Mouse (Mus musculus): ENCODE results near the gene Shoc2.
"Not testable (repeated sequence)": the region's sequence is repeated elsewhere in the genome, so short reads cannot be mapped to it uniquely, and the experiment has no call there.

The Shoc2 gene

GRCm38 (mm10) chr19:53943802-53944785, at the start of gene Shoc2, which contains the start of gene Bbip1:
Gene Shoc2 (plus strand): TSS chr19:53944306.
Gene Bbip1 (minus strand): TSS chr19:53944627.
- in situ Hi-C loops (cut with MboI, MseI): no loop called here

- in situ Hi-C loops (cut with MboI, MseI): loop anchor here (10.0 kb wide), 1 partner anchor 470 kb away; no protein-coding TSS in a partner anchor
Observed at GRCm38 (mm10) chr19:53894538-53895121, 49.5 kb upstream of the Shoc2 start.

- in situ Hi-C loops (cut with MboI, MseI): loop anchor here (10.0 kb wide), 1 partner anchor 473 kb away; no protein-coding TSS in a partner anchor
Observed at GRCm38 (mm10) chr19:53898046-53898445, 46.1 kb upstream of the Shoc2 start.

- in situ Hi-C loops (cut with MboI, MseI): loop anchor here (10.0 kb wide), 1 partner anchor 474 kb away; no protein-coding TSS in a partner anchor
Observed at GRCm38 (mm10) chr19:53898498-53898897, 45.6 kb upstream of the Shoc2 start.

GRCm38 (mm10) chr19:53898970-53899900, 44.9 kb upstream of the Shoc2 start:
- in situ Hi-C loops (cut with MboI, MseI): loop anchor here (10.0 kb wide), 1 partner anchor 474 kb away; no protein-coding TSS in a partner anchor

- in situ Hi-C loops (cut with MboI, MseI): loop anchor here (10.0 kb wide), 1 partner anchor 475 kb away; no protein-coding TSS in a partner anchor
Observed at GRCm38 (mm10) chr19:53899941-53900610, 44.0 kb upstream of the Shoc2 start.

GRCm38 (mm10) chr19:53901931-53902738, 42.0 kb upstream of the Shoc2 start:
- in situ Hi-C loops (cut with MboI, MseI): no loop called here

GRCm38 (mm10) chr19:53902739-53903487, 41.2 kb upstream of the Shoc2 start:
- in situ Hi-C loops (cut with MboI, MseI): no loop called here

- in situ Hi-C loops (cut with MboI, MseI): no loop called here
Observed at GRCm38 (mm10) chr19:53903507-53904321, 40.4 kb upstream of the Shoc2 start.

GRCm38 (mm10) chr19:53904833-53905480, 39.1 kb upstream of the Shoc2 start:
- in situ Hi-C loops (cut with MboI, MseI): no loop called here

- in situ Hi-C loops (cut with MboI, MseI): no loop called here
Observed at GRCm38 (mm10) chr19:53906033-53906702, 37.9 kb upstream of the Shoc2 start.

GRCm38 (mm10) chr19:53906703-53907070, 37.4 kb upstream of the Shoc2 start:
- in situ Hi-C loops (cut with MboI, MseI): not testable (repeated sequence)

- in situ Hi-C loops (cut with MboI, MseI): no loop called here
Observed at GRCm38 (mm10) chr19:53914950-53915349, 29.2 kb upstream of the Shoc2 start.

- in situ Hi-C loops (cut with MboI, MseI): no loop called here
Observed at GRCm38 (mm10) chr19:53919541-53919940, 24.6 kb upstream of the Shoc2 start.

GRCm38 (mm10) chr19:53921996-53922395, 22.1 kb upstream of the Shoc2 start:
- in situ Hi-C loops (cut with MboI, MseI): not testable (repeated sequence)

GRCm38 (mm10) chr19:53925338-53925751, 18.8 kb upstream of the Shoc2 start:
- in situ Hi-C loops (cut with MboI, MseI): no loop called here

GRCm38 (mm10) chr19:53926705-53927104, 17.4 kb upstream of the Shoc2 start:
- in situ Hi-C loops (cut with MboI, MseI): no loop called here

All from regulatory T cell (primary cell).